Mouse (Mus musculus) stomach, embryonic 15.5 days (tissue): Measurements from ENCODE around the gene Alg6. TPM values are rescaled to one million over a fixed set of nuclear protein-coding genes. Genes with fewer than 3 reads are reported as not detected.

ENCODE experiments used
- ATAC-seq: fragments of 200-750 bp; cut with Nextera tagmentation; 2 replicates; pipeline ENCODE4 v1.8.0; 2017; ENCODE audit warnings: low read depth, moderate number of reproducible peaks, moderate TSS enrichment; ENCODE audit not compliant: insufficient read depth, low FRiP score
- H3K27ac ChIP-seq: fragments of 300-500 bp; sonication (generic); 2 replicates; pipeline ENCODE4 v1.5.1; 2015; ENCODE audit warnings: mild to moderate bottlenecking, inconsistent platforms
- H3K27me3 ChIP-seq: fragments of 300-500 bp; sonication (generic); replicated peaks from 2 replicates; pipeline ENCODE4 v1.6.1; 2015; ENCODE audit warnings: inconsistent platforms
- H3K36me3 ChIP-seq: fragments of 300-500 bp; sonication (generic); 2 replicates; pipeline ENCODE4 v1.6.1; 2015; ENCODE audit warnings: inconsistent platforms
- H3K4me1 ChIP-seq: fragments of 300-500 bp; sonication (generic); 2 replicates; pipeline ENCODE4 v1.6.1; 2015; ENCODE audit warnings: inconsistent platforms
- H3K4me2 ChIP-seq: fragments of 300-500 bp; sonication (generic); 2 replicates; pipeline ENCODE4 v1.6.1; 2015; ENCODE audit warnings: mild to moderate bottlenecking, inconsistent platforms
- H3K4me3 ChIP-seq: fragments of 300-500 bp; sonication (generic); replicated peaks from 2 replicates; pipeline ENCODE4 v1.5.1; 2015; ENCODE audit warnings: inconsistent platforms
- H3K9ac ChIP-seq: fragments of 300-500 bp; sonication (generic); 2 replicates; pipeline ENCODE4 v1.6.1; 2015; ENCODE audit warnings: inconsistent platforms
- H3K9me3 ChIP-seq: fragments of 300-500 bp; sonication (generic); 2 replicates; pipeline ENCODE4 v1.6.1; 2016; ENCODE audit warnings: inconsistent platforms
- WGBS: fragments of 180-500 bp; shearing (Covaris S2); methylation state at CpG from one replicate; pipeline ENCODE4 v1.1.7; 2015; 5-methylcytosine and 5-hydroxymethylcytosine counted together
- polyA plus RNA-seq: library from polyadenylated mRNA; unstranded; fragments of >200 nt; fragmentation: Nextera tagmentation; extraction: Ambion mirVana; gene quantifications from 2 replicates; pipeline ENCODE4 v1.2.1, GENCODE M21; 2015

Alg6 gene
- polyA plus RNA-seq, result 19.3 and 23.0 TPM in 2 replicates

DNA sequence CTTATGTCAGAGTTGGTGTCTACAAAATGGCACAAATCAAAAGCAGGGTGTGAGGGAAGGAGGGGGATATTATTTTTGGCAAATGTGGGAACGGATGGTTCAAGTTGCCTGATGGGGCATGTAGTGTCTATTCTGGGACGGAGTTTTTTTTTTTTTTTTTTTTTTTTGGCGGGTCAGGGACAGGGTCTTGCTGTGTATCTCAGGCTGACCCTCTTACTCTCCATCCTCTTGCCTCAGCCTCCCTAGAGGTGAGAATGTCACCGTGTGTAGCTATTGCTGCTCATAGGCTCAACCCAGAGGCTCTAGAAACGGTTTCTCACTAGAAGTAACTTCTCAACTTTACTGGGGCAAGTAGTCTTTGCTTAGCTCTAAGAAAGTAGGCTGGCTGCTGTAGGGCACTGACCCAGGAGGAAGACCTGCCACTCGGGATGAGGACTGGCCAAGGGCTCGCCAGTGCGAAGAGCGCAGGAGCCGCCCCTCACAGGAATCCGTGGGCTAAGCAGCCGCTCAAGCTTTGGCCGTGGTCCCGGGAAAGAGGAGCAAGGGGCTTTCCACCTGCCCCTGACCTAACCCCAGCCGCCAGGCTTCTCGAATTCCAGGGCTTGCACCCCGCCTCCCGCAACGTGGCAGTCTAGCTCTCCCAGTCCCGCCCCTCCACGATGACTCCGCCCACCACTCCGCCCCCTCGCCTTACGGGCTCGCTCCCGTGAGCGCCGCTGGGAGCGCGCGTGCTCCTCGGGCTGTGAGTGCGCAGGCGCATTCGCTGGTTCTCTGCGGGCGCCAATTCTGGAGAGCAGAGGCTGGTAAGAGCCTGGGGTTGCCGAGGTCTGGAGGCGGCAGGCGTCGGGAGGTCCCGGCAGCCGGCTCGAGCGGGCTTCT lies at the start of gene Alg6:
Alg6 (plus strand) TSS at position 761 of the 879 bp plus-strand sequence.
- 3% methylated on average over 43 of the region's 46 CpGs for WGBS
- H3K4me1 ChIP-seq, result 0 out of 2 replicates have a peak, but pooled peaks cover 5% of the 10 kb centered on the region
- H3K9me3 ChIP-seq, result no peaks in the 10 kb centered on the region
- H3K4me3 ChIP-seq, result peak within 1 kb of the TSS; percentile 71
- H3K27ac ChIP-seq, result peak within 1 kb of the TSS; percentile 57; the same call in 1 of the 2 replicates
- H3K4me2 ChIP-seq, result peak within 1 kb of the TSS; percentile 89
- peak within 1 kb of the TSS; percentile 55 for H3K9ac ChIP-seq
- H3K36me3 ChIP-seq, result no peaks in the 10 kb centered on the region
- no peaks in the 10 kb centered on the region for H3K27me3 ChIP-seq
- peak; percentile 93 for ATAC-seq

DNA sequence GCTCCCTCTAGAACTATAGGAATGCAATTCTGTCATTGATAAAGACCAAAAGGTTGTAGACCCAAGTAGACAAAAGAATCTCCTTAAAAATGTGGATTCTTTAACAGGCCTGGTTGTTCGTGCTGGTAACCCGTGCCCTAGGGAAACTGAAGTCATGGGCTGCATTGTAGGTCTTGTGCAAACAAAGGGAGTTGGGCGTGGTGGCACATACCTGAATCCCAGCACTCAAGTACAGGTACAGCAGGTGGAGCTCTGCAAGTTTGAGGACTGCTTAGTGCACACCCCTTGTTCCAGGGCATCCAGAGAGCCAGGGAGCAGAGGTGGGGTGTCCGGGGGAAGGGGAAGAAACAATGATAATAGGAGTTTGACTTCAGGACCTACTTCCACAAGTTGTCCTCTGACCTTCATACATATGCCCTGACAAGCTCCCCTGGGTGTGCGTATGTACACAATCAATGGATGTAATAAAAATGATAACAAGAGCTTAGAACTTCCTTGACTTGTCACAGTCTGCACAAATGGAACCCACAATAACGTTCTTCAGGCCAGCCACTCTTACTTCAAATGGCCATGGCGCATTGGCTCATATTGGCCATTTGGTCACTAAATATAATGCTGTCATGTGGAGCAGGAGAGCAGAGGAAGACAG lies 45.1 kb upstream of the Alg6 start:
- 75% methylated on average over 7 of the region's 7 CpGs for WGBS
- ATAC-seq, result no peak
- Histone ChIP-seq H3K36me3 (no peaks in the 10 kb centered on the region), H3K27ac (no peak overlapping the region), H3K4me3 (no peak overlapping the region), H3K4me2 (no peak overlapping the region), H3K9ac (no peak overlapping the region), H3K9me3 (no peaks in the 10 kb centered on the region), H3K4me1 (no peaks in the 10 kb centered on the region), H3K27me3 (peaks cover under 1% of the 10 kb centered on the region; the same call in 1 of the 2 replicates)

DNA sequence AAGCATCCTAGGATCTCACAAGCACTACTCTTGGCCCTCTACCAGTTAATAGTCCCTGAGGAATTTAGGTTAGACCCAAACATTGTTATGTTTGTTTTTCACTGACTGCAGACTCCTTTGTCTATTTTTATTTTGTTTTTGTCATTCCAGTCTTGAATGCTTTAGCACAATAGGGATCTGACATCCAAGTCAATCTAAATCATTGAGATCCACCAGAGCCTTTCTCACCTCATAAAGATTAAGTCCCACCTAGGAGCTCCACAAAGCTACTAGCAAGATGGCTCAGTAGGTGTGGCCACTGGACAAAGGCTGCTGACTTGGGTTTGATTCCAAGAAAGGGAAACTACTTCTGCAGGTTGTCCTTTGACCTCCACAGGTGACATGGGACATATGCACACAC lies 40.3 kb upstream of the Alg6 start:
- Histone ChIP-seq H3K27me3 (no peaks in the 10 kb centered on the region), H3K4me3 (no peak overlapping the region), H3K4me2 (no peak overlapping the region), H3K27ac (no peak overlapping the region), H3K9ac (no peak overlapping the region), H3K36me3 (no peaks in the 10 kb centered on the region), H3K4me1 (no peaks in the 10 kb centered on the region), H3K9me3 (no peaks in the 10 kb centered on the region)
- ATAC-seq, result no peak

DNA sequence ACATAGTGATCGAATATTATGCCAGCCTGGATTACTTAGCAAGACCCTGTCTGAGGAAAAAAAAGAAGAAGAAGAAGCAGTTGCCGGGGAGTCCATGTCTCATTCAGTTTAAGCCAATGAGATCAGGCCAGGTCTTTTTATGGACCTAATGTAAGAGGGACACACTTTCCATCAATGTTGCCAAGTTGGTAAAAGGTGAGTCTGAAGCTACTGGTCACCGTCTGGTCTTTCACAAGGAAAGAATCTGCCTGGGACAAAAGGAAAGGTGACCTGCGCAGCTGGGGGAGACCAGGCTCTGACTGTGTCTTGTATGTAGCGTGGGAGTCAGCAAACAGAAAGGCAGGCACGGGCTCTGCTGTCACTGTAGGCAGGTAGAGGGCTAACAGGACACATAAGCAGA lies 31.5 kb upstream of the Alg6 start:
- 80% methylated on average over 6 of the region's 6 CpGs for WGBS
- Histone ChIP-seq H3K4me3 (no peak overlapping the region), H3K9me3 (no peaks in the 10 kb centered on the region), H3K27ac (no peak overlapping the region), H3K4me2 (no peak overlapping the region), H3K4me1 (no peaks in the 10 kb centered on the region), H3K36me3 (no peaks in the 10 kb centered on the region), H3K9ac (no peak overlapping the region), H3K27me3 (no peaks in the 10 kb centered on the region)
- ATAC-seq, result no peak

DNA sequence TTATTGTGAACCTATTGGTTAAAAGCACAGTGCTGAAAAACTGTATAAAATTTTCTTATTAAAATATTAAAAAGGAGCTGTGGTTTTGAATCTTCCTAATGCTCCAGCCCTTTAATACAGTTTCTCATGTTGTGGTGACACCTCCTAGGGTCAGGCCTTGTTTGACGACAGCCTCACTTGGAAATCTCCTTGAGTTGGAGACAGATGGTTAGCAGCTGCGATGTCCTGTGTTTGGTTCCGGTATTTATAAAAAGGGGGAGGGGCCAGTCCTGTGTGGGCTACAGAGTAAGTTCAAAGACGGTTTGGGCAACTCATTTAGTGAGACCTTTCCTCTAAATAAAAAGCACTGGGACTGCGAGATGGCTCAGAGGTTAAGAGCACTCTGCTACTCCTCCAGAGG lies 29.2 kb upstream of the Alg6 start:
- Histone ChIP-seq H3K9me3 (no peaks in the 10 kb centered on the region), H3K27me3 (no peaks in the 10 kb centered on the region), H3K9ac (no peak overlapping the region), H3K36me3 (no peaks in the 10 kb centered on the region), H3K27ac (no peak overlapping the region), H3K4me2 (no peak overlapping the region), H3K4me3 (no peak overlapping the region), H3K4me1 (no peaks in the 10 kb centered on the region)
- ATAC-seq, result no peak
- 38% methylated on average over 5 of the region's 5 CpGs for WGBS

DNA sequence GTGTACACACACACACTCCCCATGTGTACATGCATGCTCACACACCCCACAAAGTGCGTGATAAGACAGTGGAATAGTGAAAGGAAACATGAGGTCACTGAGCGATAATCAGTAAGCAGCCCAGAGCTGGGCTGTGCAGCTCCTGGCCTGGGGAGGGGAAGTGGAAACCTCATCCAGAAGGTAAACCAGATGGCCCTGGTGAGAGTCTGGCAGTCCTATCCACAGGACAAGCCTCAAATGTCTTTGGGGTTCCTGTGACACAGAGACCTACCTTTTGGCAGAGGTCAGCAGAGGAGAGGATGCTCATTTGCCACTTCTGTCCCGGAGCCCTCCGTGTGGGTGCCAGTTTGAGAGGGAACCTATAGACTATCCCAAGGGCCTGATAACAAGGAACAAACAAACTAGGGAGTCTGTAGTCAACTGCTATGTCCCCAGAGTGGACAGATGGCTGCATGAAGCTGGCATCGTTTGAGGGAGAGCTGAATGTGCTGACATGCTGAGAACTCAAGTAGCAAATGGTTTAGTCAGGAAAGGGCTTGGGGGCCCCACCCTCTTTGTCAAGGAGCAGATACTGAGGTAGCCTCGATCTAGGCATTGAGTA lies 2.8 kb upstream of the Alg6 start:
- Histone ChIP-seq H3K27ac (no peak overlapping the region), H3K9ac (no peak overlapping the region), H3K4me2 (no peak overlapping the region), H3K4me3 (no peak overlapping the region), H3K27me3 (no peaks in the 10 kb centered on the region), H3K4me1 (0 out of 2 replicates have a peak, but pooled peaks cover 5% of the 10 kb centered on the region), H3K36me3 (no peaks in the 10 kb centered on the region), H3K9me3 (no peaks in the 10 kb centered on the region)
- ATAC-seq, result no peak
- 79% methylated on average over 6 of the region's 6 CpGs for WGBS

DNA sequence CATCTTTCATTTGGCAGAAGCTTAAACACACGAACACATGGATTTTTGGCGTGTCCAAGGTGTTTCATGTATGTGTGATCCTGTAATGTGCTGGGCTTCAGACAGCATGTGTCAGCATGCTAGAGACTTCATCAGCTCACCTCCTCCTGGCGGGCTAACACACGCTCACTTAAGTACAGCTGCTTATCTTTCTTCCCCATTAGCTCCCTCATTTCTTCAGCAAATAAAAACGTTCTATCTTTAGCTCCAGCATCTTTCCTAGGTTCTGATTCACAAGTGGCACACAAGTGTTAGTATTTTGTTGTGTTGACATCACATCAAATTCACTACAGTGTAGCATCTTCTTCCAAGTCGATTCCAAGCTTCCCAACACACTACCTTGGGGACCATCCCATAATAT lies 1.5 kb upstream of the Alg6 start:
- no peaks in the 10 kb centered on the region for H3K36me3 ChIP-seq
- no peak overlapping the region for H3K27ac ChIP-seq
- H3K9ac ChIP-seq, result no peak overlapping the region
- H3K4me2 ChIP-seq, result no peak overlapping the region
- H3K9me3 ChIP-seq, result no peaks in the 10 kb centered on the region
- H3K4me1 ChIP-seq, result 0 out of 2 replicates have a peak, but pooled peaks cover 5% of the 10 kb centered on the region
- no peaks in the 10 kb centered on the region for H3K27me3 ChIP-seq
- no peak overlapping the region for H3K4me3 ChIP-seq
- ATAC-seq, result no peak
- WGBS, result 76% methylated on average over 6 of the region's 6 CpGs

DNA sequence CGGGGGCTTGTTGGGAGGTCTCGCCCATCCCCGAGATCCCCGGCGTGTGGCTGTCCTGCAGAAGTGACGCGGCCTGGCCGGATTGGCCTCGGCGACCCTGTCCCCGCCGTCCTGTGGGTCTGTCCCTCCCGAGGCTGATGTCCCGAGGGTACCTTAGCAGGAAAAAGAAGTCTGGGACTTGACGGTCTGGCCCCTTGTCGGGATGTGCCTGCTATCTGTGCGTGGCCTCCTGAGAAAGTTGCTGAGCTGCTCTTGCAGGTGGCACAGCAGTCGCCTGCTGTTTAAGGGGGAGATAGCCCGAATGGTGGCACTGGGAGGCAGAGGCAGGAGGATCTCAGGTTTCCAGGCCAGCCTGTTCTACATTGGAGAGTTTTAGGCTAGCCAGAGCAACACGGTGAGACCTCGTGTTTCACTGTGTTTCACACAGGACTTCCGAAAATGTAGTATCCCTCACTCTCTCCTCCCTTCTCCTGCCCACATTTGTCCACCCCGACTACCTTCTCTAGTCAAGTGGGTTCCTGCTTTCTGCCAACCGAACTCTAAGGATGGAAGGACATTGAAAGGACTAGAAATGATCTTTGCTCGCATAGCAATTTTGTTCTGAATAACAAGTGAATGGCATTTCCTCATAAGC lies 436 bp downstream of the Alg6 start:
- ATAC-seq, result peak; percentile 12; the same call in 1 of the 2 replicates
- H3K27ac ChIP-seq, result peak overlapping the region; percentile 19; the same call in 1 of the 2 replicates
- 22% methylated on average over 25 of the region's 25 CpGs for WGBS
- H3K27me3 ChIP-seq, result no peaks in the 10 kb centered on the region
- peak overlapping the region; percentile 89 for H3K4me2 ChIP-seq
- H3K9me3 ChIP-seq, result no peaks in the 10 kb centered on the region
- H3K9ac ChIP-seq, result peak overlapping the region; percentile 55
- peak overlapping the region; percentile 71 for H3K4me3 ChIP-seq
- H3K36me3 ChIP-seq, result no peaks in the 10 kb centered on the region
- 0 out of 2 replicates have a peak, but pooled peaks cover 5% of the 10 kb centered on the region for H3K4me1 ChIP-seq

DNA sequence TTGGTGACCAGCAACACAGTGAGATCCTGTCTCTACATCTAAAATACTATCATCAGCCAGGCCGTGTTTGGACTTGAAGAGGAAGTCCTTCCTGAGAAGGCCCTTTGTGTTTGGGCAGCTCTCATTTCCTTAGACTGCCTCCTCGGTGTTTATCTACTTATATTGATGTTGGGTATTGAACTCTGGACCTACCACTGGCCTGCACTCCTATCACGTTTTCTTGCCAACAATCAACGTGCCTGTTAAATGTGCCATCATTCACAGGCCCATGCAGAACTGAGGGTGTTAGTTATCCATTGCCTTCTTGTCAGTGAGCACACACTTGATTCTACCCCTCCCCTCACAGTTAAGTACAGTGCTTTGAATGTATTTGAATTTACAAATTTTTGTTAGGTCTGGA lies 2.4 kb downstream of the Alg6 start:
- WGBS, result 51% methylated on average over 4 of the region's 4 CpGs
- Histone ChIP-seq H3K9me3 (no peaks in the 10 kb centered on the region), H3K27ac (no peak overlapping the region), H3K4me3 (no peak overlapping the region), H3K4me1 (0 out of 2 replicates have a peak, but pooled peaks cover 5% of the 10 kb centered on the region), H3K27me3 (no peaks in the 10 kb centered on the region), H3K4me2 (no peak overlapping the region), H3K9ac (no peak overlapping the region), H3K36me3 (no peaks in the 10 kb centered on the region)
- no peak for ATAC-seq

DNA sequence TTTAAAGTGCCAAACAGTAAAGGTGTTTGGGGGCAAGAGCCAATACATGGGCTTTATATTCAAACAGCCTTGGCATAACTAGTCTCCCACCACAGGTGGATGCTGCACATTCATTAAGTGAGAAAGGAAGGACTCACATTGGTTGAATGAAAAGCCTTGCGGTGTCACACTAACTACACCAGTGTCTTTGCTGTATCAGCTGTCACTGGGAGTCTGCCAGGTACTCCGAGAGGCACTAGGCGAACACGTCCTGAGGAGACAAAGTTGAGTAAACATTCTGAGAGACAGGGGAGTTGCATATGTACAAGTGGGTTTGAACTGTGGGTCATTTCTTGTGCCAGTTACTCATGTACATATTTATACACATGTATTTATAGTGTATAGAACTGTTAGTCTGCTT lies 8.9 kb downstream of the Alg6 start:
- H3K27me3 ChIP-seq, result no peaks in the 10 kb centered on the region
- no peak overlapping the region for H3K4me2 ChIP-seq
- no peaks in the 10 kb centered on the region for H3K4me1 ChIP-seq
- no peak overlapping the region for H3K9ac ChIP-seq
- H3K9me3 ChIP-seq, result no peaks in the 10 kb centered on the region
- ATAC-seq, result no peak
- no peak overlapping the region for H3K4me3 ChIP-seq
- peaks cover 20% of the 10 kb centered on the region for H3K36me3 ChIP-seq
- no peak overlapping the region for H3K27ac ChIP-seq
- WGBS, result 80% methylated on average over 4 of the region's 4 CpGs

DNA sequence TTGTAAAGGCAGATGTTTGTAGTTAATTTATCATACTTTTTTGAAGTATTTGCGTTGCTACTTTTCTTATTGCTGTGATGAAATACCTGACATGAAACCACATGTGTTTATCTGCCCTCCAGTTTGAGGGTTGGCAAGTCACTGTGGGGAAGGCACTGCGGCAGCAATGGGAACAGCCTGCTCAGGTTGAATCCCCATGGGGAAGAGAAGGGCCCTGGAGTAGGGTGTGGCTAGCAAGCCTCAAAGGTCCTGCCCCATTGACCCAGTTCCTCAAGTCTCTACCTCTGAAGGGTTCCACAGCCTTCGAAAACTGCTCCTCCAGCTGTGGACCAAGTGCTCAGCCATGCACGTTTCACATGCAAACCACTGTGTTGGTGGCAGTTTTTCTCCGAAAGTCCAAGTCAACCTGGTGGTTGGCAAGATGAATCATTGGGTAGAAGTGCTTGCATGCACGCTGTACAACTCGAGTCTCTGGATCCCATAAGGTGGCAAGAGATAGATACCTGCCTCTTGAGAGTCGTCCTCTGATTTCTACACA lies 10.5 kb downstream of the Alg6 start:
- ATAC-seq, result no peak
- Histone ChIP-seq H3K4me2 (no peak overlapping the region), H3K4me3 (no peak overlapping the region), H3K9ac (no peak overlapping the region), H3K36me3 (peaks cover 33% of the 10 kb centered on the region), H3K4me1 (no peaks in the 10 kb centered on the region), H3K9me3 (no peaks in the 10 kb centered on the region), H3K27ac (no peak overlapping the region), H3K27me3 (no peaks in the 10 kb centered on the region)
- 91% methylated on average over 8 of the region's 8 CpGs for WGBS
